Mouse (Mus musculus) stomach, postnatal 0 days (tissue): ENCODE results near the gene Ubash3b. TPM values are rescaled to one million over a fixed set of nuclear protein-coding genes. Genes with fewer than 3 reads are reported as not detected.

ENCODE experiments used
- ATAC-seq: fragments of 200-750 bp; cut with Nextera tagmentation; 2 replicates; pipeline ENCODE4 v1.8.0; 2017; ENCODE audit not compliant: low FRiP score, low TSS enrichment
- DNase-seq: peaks from one replicate; pipeline ENCODE4 v3.0.0-alpha.2; 2016; ENCODE audit warnings: low spot score
- H3K27ac ChIP-seq: fragments of 300-500 bp; sonication (generic); replicated peaks from 2 replicates; pipeline ENCODE4 v1.5.1; 2014; ENCODE audit warnings: mild to moderate bottlenecking, control low read depth
- H3K27me3 ChIP-seq: fragments of 300-500 bp; sonication (generic); 2 replicates; pipeline ENCODE4 v1.6.1; 2014; ENCODE audit warnings: low read length; ENCODE audit not compliant: control insufficient read depth, insufficient read depth
- H3K36me3 ChIP-seq: fragments of 300-500 bp; sonication (generic); 2 replicates; pipeline ENCODE4 v1.6.1; 2014; ENCODE audit warnings: low read length, mixed read lengths; ENCODE audit not compliant: control insufficient read depth, insufficient read depth
- H3K4me1 ChIP-seq: fragments of 300-500 bp; sonication (generic); replicated peaks from 2 replicates; pipeline ENCODE4 v1.6.1; 2014; ENCODE audit warnings: antibody characterized with exemption; ENCODE audit not compliant: control insufficient read depth, insufficient read depth
- H3K4me2 ChIP-seq: fragments of 300-500 bp; sonication (generic); replicated peaks from 2 replicates; pipeline ENCODE4 v1.6.1; 2014; ENCODE audit warnings: low read depth, mild to moderate bottlenecking, control low read depth, moderate library complexity
- H3K4me3 ChIP-seq: fragments of 300-500 bp; sonication (generic); 2 replicates; pipeline ENCODE4 v1.5.1; 2014; ENCODE audit warnings: low read depth, low read length, control low read depth
- H3K9ac ChIP-seq: fragments of 300-500 bp; sonication (generic); 2 replicates; pipeline ENCODE4 v1.6.1; 2014; ENCODE audit warnings: mild to moderate bottlenecking, low read length, control low read depth, mixed read lengths
- H3K9me3 ChIP-seq: fragments of 300-500 bp; sonication (generic); 2 replicates; pipeline ENCODE4 v1.6.1; 2016; ENCODE audit warnings: low read length; ENCODE audit not compliant: control insufficient read depth
- CTCF ChIP-seq: IDR thresholded peaks from 2 replicates; pipeline ENCODE4 v1.5.1; 2016; ENCODE audit warnings: antibody characterized with exemption, low read depth, mild to moderate bottlenecking, moderate library complexity
- EP300 ChIP-seq: optimal IDR thresholded peaks from 2 replicates; pipeline ENCODE3; 2016; ENCODE audit warnings: antibody characterized with exemption
- WGBS: fragments of 180-500 bp; shearing (Covaris S2); extraction: QIAGEN DNeasy Blood & Tissue Kit; methylation state at CpG from one replicate; pipeline ENCODE4 v1.1.7; 2014; 5-methylcytosine and 5-hydroxymethylcytosine counted together
- polyA plus RNA-seq: library from polyadenylated mRNA; unstranded; fragments of >200 nt; fragmentation: Nextera tagmentation; extraction: Ambion mirVana; gene quantifications from 2 replicates; pipeline ENCODE4 v1.2.1, GENCODE M21; 2015

Gene Ubash3b
- polyA plus RNA-seq, 1 experiment from 2014 or later = 1.4 TPM

DNA sequence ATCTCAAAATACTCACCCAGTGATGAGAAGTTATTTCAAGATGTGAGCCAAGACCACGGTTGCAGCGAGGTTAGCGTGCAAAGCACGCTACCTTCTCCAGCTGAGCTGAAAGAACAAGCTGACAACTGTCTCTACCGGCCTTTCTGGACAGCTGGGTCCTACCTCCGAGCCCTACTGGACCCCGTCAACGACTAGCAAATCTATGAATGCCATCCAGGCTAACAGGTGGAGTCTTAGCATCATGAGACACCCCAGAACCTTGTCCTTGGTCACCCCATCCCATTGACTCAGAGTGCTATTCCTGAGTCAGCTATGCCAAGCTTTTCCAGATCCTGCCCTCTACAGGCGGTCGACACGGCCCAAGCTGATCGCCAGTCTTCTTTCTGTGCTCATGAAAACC lies 69.5 kb downstream of the Ubash3b start:
- DNase-seq (no peak), ATAC-seq (no peak)
- Histone ChIP-seq H3K36me3 (no peaks in the 10 kb centered on the region), H3K27me3 (no peaks in the 10 kb centered on the region), H3K9ac (no peak overlapping the region), H3K4me2 (no peak overlapping the region), H3K4me3 (no peak overlapping the region), H3K4me1 (no peaks in the 10 kb centered on the region), H3K27ac (no peak overlapping the region), H3K9me3 (no peaks in the 10 kb centered on the region)
- no peak for TF ChIP-seq EP300
- no peak for TF ChIP-seq CTCF
- 90% methylated on average over 12 of the region's 12 CpGs for WGBS

DNA sequence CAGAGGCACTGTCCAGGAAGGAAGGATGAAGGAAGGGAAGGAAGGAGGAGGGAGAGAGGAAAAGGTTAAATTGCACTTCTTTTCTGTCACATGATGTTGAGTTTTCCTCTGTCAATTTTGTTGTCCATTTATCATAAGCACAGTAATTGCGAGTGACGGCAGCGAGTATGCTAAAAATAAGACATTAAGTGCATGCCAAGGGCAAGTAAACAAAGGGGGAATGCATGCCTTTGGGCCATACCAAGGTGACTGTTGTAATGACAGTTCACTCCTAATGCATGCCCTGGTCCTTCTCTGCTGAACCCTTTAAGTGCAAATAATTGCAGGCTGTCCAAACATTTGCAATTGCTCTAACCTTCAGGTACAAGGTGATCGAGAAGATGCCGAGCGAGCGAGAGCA lies 70.3 kb downstream of the Ubash3b start:
- 37% methylated on average over 7 of the region's 7 CpGs for WGBS
- Histone ChIP-seq H3K9me3 (no peaks in the 10 kb centered on the region), H3K4me1 (no peaks in the 10 kb centered on the region), H3K36me3 (no peaks in the 10 kb centered on the region), H3K27me3 (no peaks in the 10 kb centered on the region), H3K27ac (no peak overlapping the region), H3K4me3 (no peak overlapping the region), H3K4me2 (no peak overlapping the region), H3K9ac (no peak overlapping the region)
- DNase-seq (no peak), ATAC-seq (no peak)
- TF ChIP-seq CTCF (no peak), EP300 (no peak)

DNA sequence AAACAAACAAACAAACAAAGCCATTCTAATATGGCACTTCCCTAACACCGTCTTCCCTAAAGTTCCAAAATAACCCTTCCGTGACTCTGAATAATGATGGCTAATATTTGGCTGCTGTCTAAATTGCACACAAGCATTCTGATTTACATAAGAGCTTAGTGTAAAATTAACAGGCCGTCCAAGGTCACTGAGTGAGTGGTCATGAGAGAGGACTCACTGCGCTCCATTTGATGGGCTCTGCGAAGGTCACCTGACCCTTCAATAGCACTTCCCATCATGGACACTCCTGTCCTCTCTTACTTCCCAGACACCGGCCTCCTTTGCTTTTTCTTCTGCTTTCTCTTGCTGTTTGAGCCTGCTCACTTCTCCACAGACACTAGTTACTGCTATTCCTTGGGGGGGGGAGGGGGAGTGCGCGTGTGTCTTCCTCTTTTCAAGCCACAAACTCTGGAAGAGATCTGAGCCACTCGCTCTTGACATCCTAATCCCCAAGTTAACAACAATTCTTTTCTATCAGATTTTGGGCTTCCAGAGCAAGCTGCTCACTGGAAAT lies 73.6 kb downstream of the Ubash3b start:
- H3K9me3 ChIP-seq = no peaks in the 10 kb centered on the region
- no peak for DNase-seq
- no peak for ATAC-seq
- WGBS = 65% methylated on average over 9 of the region's 9 CpGs
- no peaks in the 10 kb centered on the region for H3K4me1 ChIP-seq
- no peak overlapping the region for H3K4me3 ChIP-seq
- no peak for TF ChIP-seq EP300
- no peak for TF ChIP-seq CTCF
- no peak overlapping the region for H3K9ac ChIP-seq
- no peaks in the 10 kb centered on the region for H3K36me3 ChIP-seq
- H3K4me2 ChIP-seq = no peak overlapping the region
- no peaks in the 10 kb centered on the region for H3K27me3 ChIP-seq
- H3K27ac ChIP-seq = no peak overlapping the region

DNA sequence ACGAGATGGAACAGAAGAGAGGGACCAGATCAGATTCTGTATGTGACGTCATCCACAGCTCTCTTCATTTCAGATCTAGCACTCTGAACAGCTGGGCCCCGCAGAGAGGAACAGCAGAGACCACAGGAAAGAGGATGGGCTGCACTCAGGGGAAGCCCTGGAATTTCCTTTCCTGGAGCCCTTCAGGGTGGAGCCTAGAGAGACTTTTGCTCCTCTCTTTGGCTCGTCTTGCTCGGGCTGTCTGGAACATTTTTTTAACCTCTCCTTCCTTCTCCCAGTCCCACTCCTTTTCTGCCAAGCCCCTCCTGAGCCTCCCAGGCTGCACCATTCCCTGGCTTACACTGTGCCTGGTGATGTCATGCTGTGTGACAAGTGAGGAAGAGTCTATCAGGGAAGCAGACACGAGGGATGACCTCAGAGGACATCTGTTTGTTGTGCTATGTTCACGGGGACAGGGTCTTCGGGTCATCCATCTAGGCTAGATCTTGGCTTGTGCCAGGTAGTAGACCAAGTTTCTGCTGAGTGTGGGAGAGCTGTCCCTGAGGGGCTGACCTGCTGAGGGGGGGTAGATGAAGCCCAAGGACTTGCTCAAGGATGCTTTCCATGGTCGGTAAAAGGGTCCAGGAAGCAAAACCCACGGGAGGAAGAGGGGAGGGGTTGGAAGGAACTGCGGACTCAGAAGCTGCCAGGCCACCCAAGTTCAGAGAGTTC lies 77.2 kb downstream of the Ubash3b start:
- H3K27me3 ChIP-seq = no peaks in the 10 kb centered on the region
- H3K9ac ChIP-seq = no peak overlapping the region
- WGBS = 23% methylated on average over 11 of the region's 11 CpGs
- peak; percentile 81 for ATAC-seq
- TF ChIP-seq EP300 (no peak), CTCF (no peak)
- no peaks in the 10 kb centered on the region for H3K9me3 ChIP-seq
- H3K4me1 ChIP-seq = no peaks in the 10 kb centered on the region
- H3K36me3 ChIP-seq = no peaks in the 10 kb centered on the region
- no peak overlapping the region for H3K27ac ChIP-seq
- H3K4me2 ChIP-seq = no peak overlapping the region
- no peak overlapping the region for H3K4me3 ChIP-seq
- no peak for DNase-seq

DNA sequence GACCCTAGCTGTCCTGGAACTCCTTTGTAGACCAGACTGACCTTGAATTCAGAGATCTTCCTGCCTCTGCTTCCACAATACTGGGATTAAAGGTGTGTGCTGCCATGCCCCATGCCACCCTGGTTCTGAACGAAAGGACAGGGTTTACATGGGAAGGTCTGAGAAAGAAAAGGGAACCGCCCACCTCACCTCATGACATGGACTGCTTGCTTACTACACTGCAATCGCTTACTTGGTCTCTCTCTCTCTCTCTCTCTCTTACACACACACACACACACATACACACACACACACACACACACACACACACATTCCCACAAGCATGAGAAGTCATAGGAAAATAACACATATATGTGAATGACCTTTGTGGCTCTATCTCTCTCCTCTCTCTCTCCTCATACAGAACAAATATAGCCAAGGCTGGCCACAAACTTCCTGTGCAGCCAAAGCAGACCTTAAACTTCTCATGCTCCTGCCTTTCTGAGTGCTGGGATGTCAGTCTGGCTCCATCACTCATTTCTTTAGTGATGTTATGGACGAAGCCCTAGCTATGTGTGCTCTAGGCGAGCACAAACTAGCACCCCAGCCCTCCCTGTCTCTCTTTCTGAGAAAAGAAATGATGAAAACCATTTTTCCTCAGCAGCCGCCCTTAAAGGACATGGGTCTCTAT lies 78.0 kb downstream of the Ubash3b start:
- Histone ChIP-seq H3K27ac (no peak overlapping the region), H3K4me2 (no peak overlapping the region), H3K4me1 (no peaks in the 10 kb centered on the region), H3K9me3 (no peaks in the 10 kb centered on the region), H3K36me3 (no peaks in the 10 kb centered on the region), H3K9ac (no peak overlapping the region), H3K4me3 (no peak overlapping the region), H3K27me3 (no peaks in the 10 kb centered on the region)
- ATAC-seq (no peak), DNase-seq (no peak)
- 74% methylated on average over 6 of the region's 6 CpGs for WGBS
- TF ChIP-seq CTCF (no peak), EP300 (no peak)

DNA sequence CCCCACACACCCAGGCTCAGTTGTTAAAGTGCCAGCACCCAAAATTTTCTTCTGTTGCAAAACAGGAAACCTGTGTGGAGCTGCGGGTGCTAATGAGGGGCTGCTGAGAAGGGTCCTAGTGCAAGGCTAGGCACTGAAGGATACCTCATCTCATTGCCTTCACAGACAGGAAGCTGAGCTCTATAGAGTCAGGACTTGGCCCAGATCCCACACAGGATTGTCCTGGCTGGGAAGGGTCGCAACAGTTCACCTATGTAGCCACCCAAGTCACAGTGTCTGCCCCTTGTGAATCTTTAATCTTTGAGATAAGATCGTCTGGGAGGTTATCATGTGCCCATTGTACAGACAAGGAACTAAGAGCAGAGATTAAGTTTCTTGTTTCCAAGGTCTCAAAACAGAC lies 78.6 kb downstream of the Ubash3b start:
- Histone ChIP-seq H3K9ac (no peak overlapping the region), H3K27me3 (no peaks in the 10 kb centered on the region), H3K4me1 (no peaks in the 10 kb centered on the region), H3K4me2 (no peak overlapping the region), H3K9me3 (no peaks in the 10 kb centered on the region), H3K27ac (no peak overlapping the region), H3K4me3 (no peak overlapping the region), H3K36me3 (no peaks in the 10 kb centered on the region)
- TF ChIP-seq EP300 = no peak
- no peak for TF ChIP-seq CTCF
- DNase-seq (no peak), ATAC-seq (no peak)
- 69% methylated on average over 3 of the region's 3 CpGs for WGBS
